Mouse (Mus musculus) thymus, postnatal 4 days (tissue): ENCODE measurements around the gene Chchd6.

Experiments used
- DNase-seq: peaks from one replicate; pipeline ENCODE4 v3.0.0; 2021

The Chchd6 gene

DNA sequence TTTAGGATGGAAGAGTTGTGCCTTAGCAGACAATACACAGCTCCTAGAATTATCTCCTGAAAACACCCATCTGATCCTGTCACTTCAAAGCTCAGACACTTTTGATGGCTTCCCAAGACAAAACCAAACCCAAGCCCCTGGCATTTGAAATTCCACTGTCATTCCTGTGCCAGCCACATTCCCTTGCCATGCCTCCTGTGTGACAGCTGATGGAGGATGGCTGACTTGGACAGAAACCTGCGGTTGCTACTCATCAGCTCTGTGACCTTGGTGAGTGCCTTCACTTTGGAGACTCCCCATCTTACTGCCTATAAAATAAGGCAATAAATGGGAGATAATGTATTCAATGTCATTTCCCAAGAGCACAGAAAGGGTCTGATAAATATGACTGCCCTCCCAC lies 195.9 kb downstream of the Chchd6 start:
- no peak for DNase-seq

DNA sequence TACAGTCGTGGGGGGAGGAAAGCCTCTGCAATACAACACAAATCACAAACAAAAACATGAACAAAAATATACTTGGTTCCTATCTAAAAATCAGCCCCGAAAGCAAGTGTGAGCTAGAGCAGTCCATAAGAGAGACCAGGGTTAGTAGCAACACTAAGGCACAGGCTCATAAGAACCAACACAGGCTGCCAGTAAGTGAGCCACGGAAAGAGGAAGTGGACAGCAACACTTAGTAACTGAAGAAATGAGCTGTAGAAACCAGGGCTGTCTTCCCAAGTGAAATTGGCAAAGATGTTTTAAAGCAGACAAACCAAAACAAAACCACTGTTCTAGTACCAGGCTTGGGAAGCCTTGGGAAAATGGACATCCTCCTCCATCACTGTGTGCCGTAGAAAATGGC lies 197.5 kb downstream of the Chchd6 start:
- no peak for DNase-seq

DNA sequence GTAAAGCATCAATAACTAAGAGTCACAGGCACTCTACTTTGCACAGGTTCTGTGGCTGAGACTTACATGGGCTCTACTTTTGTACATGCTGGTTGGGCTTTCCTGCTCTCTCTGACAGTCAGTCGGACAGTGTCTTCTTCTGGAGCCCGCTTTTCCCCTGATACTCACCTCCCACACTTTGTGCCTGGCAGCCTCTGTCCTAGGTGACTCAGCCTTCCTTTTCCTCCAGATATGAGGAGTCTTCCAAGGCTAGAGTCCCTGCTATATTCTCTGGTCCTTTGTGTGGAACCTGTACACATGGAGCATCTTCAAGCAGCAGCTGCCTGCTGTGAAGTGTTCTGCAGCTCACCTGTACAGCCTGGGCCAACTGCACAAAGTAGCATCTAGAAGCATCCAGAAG lies 201.6 kb downstream of the Chchd6 start:
- DNase-seq = no peak

DNA sequence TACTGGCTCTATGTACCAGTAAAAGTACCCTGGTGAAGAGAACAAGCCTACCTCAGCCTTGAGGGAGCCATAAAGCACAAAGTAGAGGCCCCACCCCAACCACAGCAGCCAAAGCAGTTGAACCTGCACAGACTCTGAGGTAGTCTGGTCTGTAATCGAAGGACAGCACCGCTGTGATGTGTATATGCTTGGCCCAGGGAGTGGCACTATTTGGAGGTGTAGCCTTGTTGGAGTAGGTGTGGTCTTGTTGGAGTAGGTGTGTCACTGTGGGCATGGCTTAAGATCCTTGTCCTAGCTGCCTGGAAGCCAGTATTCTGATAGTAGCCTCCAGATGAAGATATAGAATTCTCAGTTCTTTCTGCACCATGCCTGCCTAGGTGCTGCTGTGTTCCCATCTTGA lies 203.2 kb downstream of the Chchd6 start:
- DNase-seq = no peak

DNA sequence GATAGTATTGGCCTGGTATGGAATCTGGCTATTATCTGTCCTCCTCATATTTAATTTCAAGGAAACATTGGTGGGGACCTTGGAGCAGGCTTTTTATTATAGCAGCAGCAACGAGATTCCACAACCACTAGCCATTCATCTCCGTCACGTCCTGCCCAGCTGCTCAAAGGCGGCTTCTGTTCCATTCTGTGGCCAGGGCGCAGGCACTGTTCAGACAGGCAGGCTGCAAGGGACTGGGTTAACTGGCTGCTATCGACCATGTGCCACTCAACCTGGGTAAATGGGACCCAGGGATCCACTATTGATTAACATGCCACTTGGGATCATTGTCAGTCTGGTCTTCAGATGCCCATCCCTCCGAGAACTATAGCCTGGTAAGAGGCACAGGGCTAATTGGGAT lies 205.7 kb downstream of the Chchd6 start:
- DNase-seq = no peak

DNA sequence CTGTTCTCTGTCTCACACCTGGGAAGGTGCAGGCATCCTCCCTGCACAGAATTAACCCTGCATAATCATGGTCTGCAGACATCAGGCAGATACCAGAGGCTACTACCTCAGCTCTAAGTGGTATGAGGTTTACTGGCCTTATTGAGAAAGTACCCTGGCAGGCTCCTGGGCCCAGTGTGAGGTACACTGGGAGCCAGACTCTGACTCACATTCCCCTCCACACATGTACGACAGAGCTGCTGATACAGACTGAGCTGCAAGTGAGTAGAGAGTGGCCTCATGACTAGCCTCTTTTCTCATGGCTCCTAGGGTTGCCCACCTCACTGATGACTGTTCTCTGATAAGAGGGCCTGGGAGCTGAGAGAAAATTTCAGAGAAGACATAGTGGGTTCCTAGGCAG lies 208.5 kb downstream of the Chchd6 start:
- DNase-seq = no peak

DNA sequence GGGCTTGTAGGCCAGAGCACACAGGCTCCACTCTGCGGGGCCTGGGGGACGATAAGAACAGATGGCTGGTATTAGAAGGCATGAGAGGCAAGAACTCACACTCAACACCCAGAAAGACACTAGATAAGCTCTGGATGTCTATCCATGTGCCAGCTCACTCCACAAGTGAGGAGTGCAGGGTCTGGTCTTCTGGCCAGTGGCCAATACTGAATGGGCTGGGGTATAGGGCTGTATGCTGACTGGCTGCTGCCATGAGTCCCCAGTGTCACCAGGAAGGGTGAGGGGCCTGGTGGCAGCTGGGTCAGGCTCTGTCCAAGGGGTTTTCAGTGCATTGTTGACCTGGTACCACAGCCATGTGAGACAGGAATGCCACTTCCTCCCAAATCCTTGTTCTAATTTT lies 210.8 kb downstream of the Chchd6 start:
- no peak for DNase-seq

DNA sequence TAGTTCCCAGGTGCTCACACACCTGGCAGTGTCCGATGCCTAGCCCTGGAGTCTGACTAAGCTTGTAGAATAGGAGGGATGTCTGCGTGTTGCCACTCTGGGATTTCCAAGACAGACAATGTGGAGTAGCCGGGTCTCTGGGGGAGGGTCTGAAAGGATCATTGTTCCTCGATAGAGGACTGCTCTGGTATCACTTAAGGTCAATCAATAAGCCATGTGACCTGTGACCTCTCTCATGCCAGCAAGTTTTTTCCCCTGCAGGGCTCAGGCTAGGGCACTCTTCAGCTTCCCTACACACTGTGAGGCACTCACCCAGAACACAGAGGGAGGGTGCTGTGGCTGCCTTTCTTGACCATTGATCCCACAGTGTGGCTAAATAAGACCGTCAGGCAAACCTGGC lies 213.6 kb downstream of the Chchd6 start:
- DNase-seq = no peak

DNA sequence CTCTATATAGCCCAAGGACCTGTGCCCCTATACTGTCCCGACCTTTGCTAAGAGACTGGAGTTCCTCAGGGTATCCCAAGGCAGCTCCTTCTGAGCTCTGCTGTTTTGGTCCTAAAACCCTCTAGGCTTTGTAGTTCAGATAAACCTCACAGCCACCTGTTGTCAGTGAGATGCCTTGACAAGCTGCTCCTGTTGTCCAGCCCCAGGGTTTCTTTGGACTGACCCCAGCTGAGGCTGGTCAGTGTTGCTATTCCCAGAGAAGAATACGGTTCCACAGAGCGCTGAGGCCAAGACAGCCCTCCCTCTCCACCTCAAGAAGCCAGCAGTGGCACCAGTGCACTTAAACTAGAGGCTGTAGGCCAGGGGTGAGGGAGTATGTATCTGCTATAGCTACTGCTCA lies 214.3 kb downstream of the Chchd6 start:
- DNase-seq = no peak

DNA sequence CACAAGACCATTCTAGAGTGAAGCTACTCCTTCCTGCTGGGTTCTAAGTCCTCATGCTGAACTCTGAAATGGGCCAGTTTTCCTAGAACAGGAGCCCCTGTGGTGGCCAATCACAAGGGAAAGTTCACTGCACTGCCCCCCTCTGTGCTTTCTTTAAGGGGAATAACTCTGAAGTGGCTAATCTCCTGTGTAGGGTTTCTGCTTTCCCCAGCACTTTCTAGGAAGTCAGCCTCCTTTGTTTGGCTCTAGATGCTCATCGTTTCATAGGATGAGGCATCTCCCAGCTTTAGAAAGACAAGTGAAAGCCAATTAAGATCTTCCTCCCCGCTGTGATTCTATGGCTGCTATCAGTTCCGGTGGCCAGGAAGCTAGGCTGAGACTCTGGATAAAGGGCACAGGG lies 214.7 kb downstream of the Chchd6 start:
- no peak for DNase-seq

DNA sequence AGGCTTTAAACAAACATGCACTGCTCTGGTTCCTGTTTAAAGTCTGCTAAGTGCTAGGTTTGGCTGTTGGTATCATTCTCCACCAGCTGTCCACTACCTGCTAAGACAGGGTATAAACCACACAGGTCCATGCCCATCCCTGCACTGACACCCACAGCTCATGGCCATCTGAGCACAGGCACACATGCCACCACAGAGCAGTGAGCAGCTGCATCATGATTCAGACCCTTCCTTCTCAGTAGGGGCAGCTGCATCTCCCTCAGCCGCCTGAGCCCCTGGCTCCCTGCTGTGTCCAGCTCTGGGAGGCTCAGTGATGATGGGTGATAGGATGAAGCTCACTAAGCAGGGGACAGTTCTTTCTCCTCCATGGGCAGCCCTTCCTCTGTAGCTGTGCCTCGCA lies 217.2 kb downstream of the Chchd6 start:
- no peak for DNase-seq

DNA sequence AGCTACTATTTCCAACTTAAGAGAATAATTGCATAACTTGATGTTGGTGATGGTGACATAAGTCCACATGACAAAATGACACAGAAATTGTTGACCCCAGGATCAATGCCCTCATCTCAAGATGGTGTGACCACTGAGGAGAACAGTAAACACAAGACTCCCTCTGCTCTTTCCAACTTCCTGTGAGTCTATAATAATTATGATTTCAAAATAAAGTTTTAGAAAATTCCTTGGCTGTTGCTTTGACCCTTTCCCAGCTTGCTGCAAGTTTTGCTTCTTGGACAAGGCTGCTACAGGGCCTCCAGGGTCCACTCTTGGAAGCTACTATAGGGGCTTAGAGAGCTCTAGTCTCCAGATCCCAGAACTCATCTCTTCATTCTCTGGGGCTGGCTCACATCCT lies 226.6 kb downstream of the Chchd6 start:
- DNase-seq = no peak

DNA sequence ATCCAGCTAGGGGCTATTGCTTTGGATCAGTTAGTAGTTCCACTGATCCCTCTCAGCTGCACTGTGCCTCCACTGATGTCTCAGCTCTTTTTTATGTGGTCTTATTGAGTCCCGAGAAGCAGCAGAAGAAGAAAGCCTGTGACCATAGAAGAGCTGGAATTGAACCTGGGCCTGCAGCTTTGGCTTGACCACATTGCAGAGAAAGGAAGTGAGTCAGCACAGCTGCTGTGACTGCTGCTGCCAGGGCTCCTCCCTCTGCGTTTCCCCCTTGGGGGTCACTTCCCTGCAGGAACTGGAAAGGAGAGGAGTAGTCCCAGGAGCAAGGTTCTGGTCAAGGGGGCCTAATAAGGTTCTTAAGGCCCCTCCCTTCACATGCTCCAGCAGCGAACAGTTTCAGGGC lies 231.1 kb downstream of the Chchd6 start:
- DNase-seq = no peak

DNA sequence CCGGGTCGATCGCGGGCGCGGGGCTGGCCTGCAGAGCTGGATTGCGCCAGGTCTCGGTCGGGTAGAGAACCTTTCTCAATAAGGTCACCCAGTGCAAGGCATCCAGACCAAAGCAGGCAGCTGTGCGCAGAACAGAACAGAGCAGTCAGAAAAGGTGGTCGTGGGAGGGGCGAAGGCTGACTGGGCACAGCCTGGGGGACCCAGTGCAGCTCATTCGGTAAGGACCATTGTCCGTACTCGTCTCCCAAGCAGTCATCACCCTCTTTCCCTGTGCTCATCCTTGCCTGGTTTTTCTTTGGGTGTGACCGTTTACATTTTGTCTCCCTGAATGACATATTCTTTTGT lies 232.4 kb downstream of the Chchd6 start:
- DNase-seq = no peak

DNA sequence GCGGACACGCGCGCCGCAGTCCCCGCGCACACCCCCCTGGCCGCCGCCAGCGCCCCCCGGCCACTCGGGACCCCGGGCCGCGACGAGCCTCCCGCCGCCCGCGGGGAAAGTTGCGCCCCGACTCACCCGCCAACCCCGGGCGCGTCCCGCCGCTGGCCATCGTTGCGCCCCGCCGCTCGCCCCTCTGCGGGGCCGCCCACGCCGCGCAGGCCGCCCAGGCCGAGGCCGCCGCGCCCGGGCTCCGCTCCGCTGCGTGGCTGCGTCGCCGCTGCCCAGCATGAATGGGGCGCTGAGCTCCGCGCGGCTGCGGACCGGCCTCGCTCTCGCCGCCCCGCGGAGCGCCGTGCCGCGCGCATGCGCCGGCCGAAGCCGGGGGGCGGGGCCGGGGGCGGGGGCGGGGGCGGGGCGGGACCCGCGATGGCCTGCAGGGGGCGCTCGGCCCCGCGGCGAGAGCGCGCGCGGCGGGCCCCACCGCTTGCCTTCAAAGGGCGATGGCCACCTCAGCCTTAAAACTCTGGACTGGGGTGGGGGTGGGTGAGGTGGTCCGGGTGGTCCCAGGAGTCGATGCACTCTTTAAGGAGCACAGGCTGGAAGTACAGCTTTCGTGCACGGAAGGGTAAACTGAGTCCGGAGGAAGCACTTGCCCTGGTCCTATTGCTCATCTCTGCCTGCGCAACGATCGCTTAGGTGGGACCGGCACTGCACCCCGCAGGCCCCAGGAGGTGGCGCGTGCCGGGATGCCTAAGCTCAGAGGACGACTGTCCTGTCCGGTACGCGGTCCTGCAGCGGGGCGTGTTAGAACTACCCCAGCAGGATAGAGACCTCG lies 233.0 kb downstream of the Chchd6 start, which contains the start of gene Plxna1:
Gene Plxna1 (minus strand): TSS at position 340 of the 826 bp plus-strand sequence.
- peak; percentile 69 for DNase-seq

DNA sequence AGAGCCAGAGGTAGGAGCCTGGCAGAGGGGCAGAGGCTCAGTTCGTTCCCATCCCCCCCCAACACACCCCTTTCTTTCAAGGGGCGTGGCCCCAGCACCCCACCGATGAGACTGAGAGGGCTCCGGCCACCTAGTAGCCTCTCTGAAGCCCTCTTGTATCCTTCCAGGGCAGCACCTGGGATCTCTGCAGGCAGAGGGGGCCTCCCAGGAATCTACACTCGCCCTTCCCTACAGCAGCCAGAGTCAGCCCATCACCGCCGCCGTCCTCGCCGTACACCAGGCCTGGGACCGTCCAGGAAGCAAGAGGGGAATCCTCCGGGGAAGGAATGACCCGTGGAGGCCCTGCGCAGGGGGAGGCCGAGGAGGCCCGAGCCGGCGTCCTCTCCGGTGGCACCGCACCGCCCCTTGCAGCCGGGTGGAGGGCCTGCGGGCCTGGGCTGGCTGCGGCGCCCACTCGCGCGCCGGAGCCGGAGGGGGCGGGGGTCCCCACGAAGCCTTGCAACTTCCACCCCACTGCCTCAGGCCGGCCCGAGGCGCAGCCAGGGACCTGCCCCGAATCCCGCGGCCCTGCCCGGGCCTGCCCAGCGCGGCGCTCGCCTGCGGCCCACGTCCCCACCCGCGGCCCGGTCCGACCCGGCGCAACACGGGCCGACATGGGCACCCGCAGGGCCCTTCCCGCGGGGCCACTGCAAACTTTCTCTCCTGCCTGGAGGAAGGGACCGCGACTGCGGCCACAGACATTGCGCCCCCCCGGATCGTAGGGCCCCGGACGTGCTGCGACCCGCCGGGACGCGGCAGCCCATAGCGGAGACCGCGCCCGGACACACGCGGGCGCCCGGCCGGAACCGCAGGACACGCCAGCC lies 233.8 kb downstream of the Chchd6 start:
- peak; percentile 56 for DNase-seq

DNA sequence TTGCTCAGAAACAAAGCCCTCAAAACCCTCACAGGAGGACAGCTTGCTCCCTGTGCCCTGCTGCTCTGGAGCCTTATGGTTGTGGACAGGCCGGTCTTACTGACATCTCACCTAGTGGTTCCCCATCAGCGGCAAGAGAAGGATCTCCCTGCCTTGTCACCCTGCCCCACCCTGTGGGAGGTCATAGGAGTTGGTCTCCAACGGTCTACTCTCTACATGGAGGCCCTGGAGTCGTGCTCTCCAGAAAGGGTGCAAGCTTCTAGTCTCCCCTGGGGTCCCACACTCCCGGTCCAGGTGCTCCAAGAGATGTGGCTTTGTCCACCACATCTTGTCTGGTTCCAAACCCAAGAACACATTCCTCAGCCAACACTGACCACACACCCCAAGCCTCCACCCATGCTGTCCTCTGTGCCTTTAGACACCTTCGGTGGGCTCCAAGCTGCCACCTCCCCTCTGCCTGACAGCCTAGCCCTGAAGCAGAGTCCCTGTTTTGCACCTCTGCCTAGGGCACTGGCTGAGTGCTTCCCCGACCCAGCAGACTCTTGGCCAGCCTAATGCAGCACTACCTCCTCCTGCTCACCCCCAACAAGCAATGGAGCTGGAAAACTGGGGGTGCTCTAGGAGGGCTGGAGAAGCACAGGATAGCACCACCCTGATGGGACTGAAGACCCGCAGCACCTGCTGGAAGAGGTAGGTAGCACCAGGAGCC lies 234.6 kb downstream of the Chchd6 start:
- DNase-seq = no peak

DNA sequence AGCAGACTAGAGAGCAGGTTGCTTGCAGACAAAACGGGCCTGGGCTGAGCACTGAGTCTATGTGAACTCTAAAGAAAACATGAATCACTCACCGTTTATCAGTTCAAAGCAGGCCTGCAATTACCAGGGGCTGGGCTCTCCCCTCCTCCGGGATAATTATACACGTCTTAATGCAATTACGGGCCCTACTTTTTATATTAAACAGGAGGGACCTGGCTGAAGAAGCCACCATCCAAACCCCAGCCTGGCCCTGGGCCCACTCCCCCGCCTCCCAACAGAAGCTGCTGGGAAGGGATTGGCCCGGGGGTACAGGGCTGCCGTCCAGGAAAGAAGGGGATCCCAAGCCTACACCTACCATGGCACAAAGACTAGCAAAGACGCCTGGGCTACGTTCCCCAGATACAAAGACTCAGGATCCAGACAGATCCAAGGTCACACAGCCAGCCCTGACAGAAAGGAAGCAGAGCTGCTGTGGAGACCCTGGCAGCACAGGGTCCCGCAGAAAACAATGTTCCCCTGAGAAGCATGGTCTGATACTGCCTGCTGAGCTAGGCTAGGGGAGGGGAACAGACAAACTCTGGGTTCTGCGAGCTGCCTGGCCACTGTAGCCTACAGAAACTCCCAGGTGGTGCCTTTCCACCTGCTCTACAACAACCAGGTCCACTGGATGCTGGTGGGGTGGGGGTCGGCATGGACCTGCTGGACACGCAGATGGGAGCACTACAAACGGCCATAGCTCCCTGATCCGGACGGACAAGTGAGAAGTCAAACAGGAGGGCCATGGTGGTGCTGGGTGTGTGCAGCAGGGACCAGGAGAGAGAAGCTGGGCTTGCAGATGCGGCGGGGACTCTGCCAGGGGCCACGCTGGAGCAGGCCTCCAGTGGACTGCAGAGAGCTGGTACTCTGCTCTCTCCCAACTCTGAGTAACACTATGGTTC lies 235.4 kb downstream of the Chchd6 start:
- DNase-seq = no peak

DNA sequence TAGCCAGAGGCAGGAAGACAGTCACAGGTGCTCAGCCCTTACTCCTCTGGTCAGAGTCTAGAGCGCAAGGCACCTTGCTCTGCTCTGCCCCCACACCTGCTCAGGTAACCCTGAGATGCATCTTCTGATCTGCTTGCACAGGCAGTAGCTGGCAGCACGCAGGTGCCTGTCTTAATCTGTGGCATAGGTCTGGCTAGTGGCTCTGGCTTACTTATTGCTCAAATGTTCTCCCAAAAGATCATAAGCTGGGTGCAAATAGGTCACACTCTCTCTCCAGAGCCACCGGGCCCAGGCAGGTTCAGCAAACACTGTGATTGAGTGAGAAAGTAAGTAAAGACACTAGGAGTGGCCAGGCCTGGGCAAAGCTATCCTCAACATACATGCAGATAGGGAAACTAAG lies 236.3 kb downstream of the Chchd6 start:
- no peak for DNase-seq

DNA sequence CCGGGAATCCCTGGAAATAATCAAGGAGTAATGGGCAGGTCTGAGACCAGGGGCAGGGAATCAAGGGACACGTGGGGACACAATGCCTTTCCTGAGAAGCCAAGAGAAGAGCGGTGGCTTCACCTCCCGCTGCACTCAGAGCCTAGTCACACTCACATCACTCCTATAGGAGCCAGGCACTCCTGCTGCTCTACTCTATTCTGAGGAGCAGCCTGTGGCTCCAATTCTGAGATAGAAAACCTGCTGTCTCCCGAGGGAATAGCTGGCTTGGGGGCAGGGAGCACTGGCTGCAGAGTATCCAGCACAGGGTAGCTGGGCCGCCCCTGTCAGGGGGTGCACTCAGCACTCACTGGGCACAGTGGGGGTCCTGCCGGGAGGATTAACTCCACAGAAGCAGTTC lies 239.8 kb downstream of the Chchd6 start:
- no peak for DNase-seq

DNA sequence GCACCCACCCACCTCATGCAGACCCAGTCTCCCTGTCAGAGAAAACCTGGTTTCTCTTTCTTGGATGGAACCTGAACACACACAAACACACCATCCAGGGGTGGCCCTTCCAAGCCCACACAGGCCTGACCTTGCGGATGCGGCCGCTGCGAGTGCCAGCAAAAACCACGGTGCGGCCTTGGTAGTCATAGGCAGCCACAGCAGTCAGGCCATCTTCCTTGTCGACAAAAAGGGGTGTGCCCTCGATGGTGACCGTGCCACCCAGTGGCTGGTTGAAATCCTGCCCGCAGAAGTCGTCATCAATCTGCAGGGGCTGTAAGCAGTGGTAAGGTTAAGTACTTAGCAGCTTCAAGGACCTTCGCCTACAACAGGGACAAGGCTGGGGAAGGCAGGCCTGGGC lies 240.7 kb downstream of the Chchd6 start:
- DNase-seq = no peak

DNA sequence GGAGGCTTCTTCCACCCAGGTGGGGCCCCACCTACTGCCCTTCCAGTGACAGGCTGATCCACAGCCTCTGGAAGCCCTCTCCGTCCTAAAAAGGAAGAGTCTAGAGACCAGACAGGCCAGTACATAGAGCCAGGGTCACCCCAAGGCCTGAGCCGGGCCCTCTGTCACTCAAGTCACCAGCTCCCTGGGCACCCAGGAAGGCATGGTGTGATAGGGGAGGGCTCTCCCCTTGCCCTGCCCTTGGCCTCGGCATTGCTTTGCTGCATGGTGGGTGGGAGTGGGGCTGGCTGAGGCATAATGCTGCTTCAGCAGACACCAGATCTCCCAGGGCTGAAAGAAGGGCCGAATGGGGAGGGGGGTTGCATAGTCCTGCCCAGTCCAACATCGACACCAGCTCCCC lies 241.4 kb downstream of the Chchd6 start:
- no peak for DNase-seq

DNA sequence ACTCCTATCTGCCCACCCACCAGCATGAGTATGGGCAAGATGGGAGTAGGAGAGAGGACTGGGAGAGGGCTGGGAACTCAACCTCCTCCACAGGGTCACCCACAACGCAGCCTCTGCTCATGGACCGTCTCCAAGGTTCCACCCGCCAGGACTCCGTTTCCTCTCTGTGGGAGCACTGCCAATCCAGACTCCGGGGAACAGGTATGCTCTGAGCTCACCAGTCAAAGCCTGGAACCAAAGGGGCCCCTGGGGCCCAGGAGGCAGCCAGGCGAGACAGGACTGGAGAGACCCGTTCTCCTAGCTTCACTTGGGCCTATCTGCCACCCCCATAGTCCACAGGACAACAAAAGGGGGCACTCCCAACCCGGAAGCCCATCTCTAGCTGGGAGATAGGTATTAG lies 242.4 kb downstream of the Chchd6 start:
- no peak for DNase-seq
